In genomic region chr15:78172899-78173817, GRCm38 (mm10) we compare ENCODE assay signal across 9 mouse cellular contexts. TPM values are rescaled to one million over a fixed set of nuclear protein-coding genes. Genes with fewer than 3 reads are reported as not detected.
DNase-seq lines count a peak whose midpoint lies in the region; ATAC-seq and TF ChIP-seq lines count a peak whose summit lies in the region.
"Had no signal": no experiment of that assay in that cellular context is flagged by ENCODE, and none has a peak within 500 bp of the region (broad histone marks: within the 10 kb centered on the region; RNA-seq: fewer than 3 reads in every experiment).

No protein-coding gene starts in this region.

- H3K4me1 ChIP-seq in embryonic fibroblast, embryonic 13.5 days (ENCODE audit: control insufficient read depth, insufficient read depth, low read length) = no peaks in the 10 kb centered on the region; the same call in 1 of the 2 replicates
- peaks cover 14% of the 10 kb centered on the region for H3K4me1 ChIP-seq in kidney, embryonic 16.5 days (ENCODE audit: insufficient read depth, low read length)
- H3K4me1 ChIP-seq in midbrain, embryonic 15.5 days = peaks cover 29% of the 10 kb centered on the region

- no peak; the same call in 1 of the 2 replicates for ATAC-seq in kidney, embryonic 16.5 days (ENCODE audit: low FRiP score, low TSS enrichment)
- no peak for ATAC-seq in midbrain, embryonic 15.5 days (replicated peaks)

- whole genome bisulfite sequencing in kidney, embryonic 16.5 days = 25% methylated on average over 26 of the region's 26 CpGs
- WGBS in midbrain, embryonic 15.5 days = 25% methylated on average over 26 of the region's 26 CpGs

- no peaks in the 10 kb centered on the region for H3K79me2 ChIP-seq in C2C12 (ENCODE audit: control insufficient read depth, insufficient read depth)

- DNase-seq in cerebellum, adult 9-10 months = peak; percentile 69
- no peak for DNase-seq in cerebellum, postnatal 4 days (ENCODE audit: low spot score in 2 of 2)
- no peak for DNase-seq in adrenal gland, adult 2 months
- DNase-seq in frontal cortex, adult 2 months (ENCODE audit: extremely low spot score in 1 of 2, low spot score in 1 of 2) = no peak

- no peak for TF ChIP-seq CTCF in C2C12 (IDR thresholded peaks at IDR 0.05; ENCODE audit: control insufficient read depth, insufficient read depth, insufficient read length)
- TF ChIP-seq CTCF in embryonic fibroblast, embryonic 13.5 days (IDR thresholded peaks at IDR 0.05; ENCODE audit: borderline replicate concordance, insufficient read depth, low read length) = no peak

- H3K27me3 ChIP-seq in C2C12 (ENCODE audit: control insufficient read depth, insufficient read depth, insufficient read length) = peaks cover 3% of the 10 kb centered on the region
- no peaks in the 10 kb centered on the region for H3K27me3 ChIP-seq in kidney, embryonic 16.5 days (ENCODE audit: insufficient read depth, low read length)
- H3K27me3 ChIP-seq in midbrain, embryonic 15.5 days (replicated peaks) = no peaks in the 10 kb centered on the region

- no peak for TF ChIP-seq POLR2A in embryonic fibroblast, embryonic 13.5 days (IDR thresholded peaks at IDR 0.05; ENCODE audit: low read depth, low read length)

- H3K4me2 ChIP-seq in kidney, embryonic 16.5 days (replicated peaks; ENCODE audit: low read depth, low read length) = peak overlapping the region; percentile 77
- H3K4me2 ChIP-seq in midbrain, embryonic 15.5 days = peak overlapping the region; percentile 95

- H3K36me3 ChIP-seq in C2C12 (ENCODE audit: control insufficient read depth, insufficient read depth) = no peaks in the 10 kb centered on the region
- no peaks in the 10 kb centered on the region for H3K36me3 ChIP-seq in kidney, embryonic 16.5 days (ENCODE audit: insufficient read depth, low read length)
- H3K36me3 ChIP-seq in midbrain, embryonic 15.5 days (replicated peaks) = no peaks in the 10 kb centered on the region

- H3K9me3 ChIP-seq in kidney, embryonic 16.5 days (ENCODE audit: low read length) = no peaks in the 10 kb centered on the region
- H3K9me3 ChIP-seq in midbrain, embryonic 15.5 days = no peaks in the 10 kb centered on the region

- no peaks in the 10 kb centered on the region for H3K79me3 ChIP-seq in C2C12 (ENCODE audit: low read depth)

- peak overlapping the region; percentile 50 for H3K4me3 ChIP-seq in C2C12 (ENCODE audit: insufficient read depth, poor library complexity, severe bottlenecking)
- H3K4me3 ChIP-seq in embryonic fibroblast, embryonic 13.5 days (ENCODE audit: insufficient read depth, low read length) = peak overlapping the region; percentile 76
- H3K4me3 ChIP-seq in kidney, embryonic 16.5 days (ENCODE audit: low read length) = peak overlapping the region; percentile 70
- H3K4me3 ChIP-seq in midbrain, embryonic 15.5 days = peak overlapping the region; percentile 63

- H3K9ac ChIP-seq in kidney, embryonic 16.5 days (replicated peaks; ENCODE audit: low read length) = peak overlapping the region; percentile 72
- H3K9ac ChIP-seq in midbrain, embryonic 15.5 days = peak overlapping the region; percentile 66

- H3K27ac ChIP-seq in embryonic fibroblast, embryonic 13.5 days (ENCODE audit: insufficient read depth, low read length) = no peak overlapping the region
- no peak overlapping the region; the same call in 1 of the 2 replicates for H3K27ac ChIP-seq in kidney, embryonic 16.5 days (ENCODE audit: low read length)
- H3K27ac ChIP-seq in midbrain, embryonic 15.5 days = peak overlapping the region; percentile 65

- H3ac ChIP-seq in C2C12 (ENCODE audit: control insufficient read depth, insufficient read length, low read depth) = peak overlapping the region; percentile 83

TF ChIP-seq in C2C12, 6 proteins besides CTCF, POLR2A, EP300 and RAD21:
- no peak for TF ChIP-seq USF1 (IDR thresholded peaks at IDR 0.05; ENCODE audit: low read depth)
- no peak for TF ChIP-seq FOSL1 (IDR thresholded peaks at IDR 0.05; ENCODE audit: insufficient read depth, low read length, poor library complexity, severe bottlenecking)
- TF ChIP-seq MYOD1 (IDR thresholded peaks at IDR 0.05; ENCODE audit: control insufficient read depth, insufficient read length, low read depth) = no peak
- TF ChIP-seq MAX (IDR thresholded peaks at IDR 0.05) = no peak
- no peak for TF ChIP-seq MYOG (IDR thresholded peaks at IDR 0.05; ENCODE audit: control insufficient read depth, extremely low read depth, insufficient read length)
- TF ChIP-seq CEBPB (IDR thresholded peaks at IDR 0.05; ENCODE audit: low read depth) = no peak
TF ChIP-seq in C2C12: peak in this region for 0.

RNA-seq across cellular contexts. Expression of gene Ift27, which starts 0.7 kb away (rescaled TPM):
- polyA plus RNA-seq in C2C12 (2012; fragmentation: generic; extraction: Trizol) = 34.5 TPM
- polyA plus RNA-seq in embryonic fibroblast, embryonic 13.5 days (2011; ENCODE audit: insufficient read length, low read depth, missing spikeins) = 35.1 and 35.9 TPM in 2 replicates
- polyA plus RNA-seq in kidney, embryonic 16.5 days (2015; fragmentation: Nextera tagmentation; extraction: Ambion mirVana) = 83.7 and 91.0 TPM in 2 replicates
- 100 and 106 TPM in 2 replicates for polyA plus RNA-seq in midbrain, embryonic 15.5 days (2015; fragmentation: Nextera tagmentation; extraction: Ambion mirVana)
- total RNA-seq in adrenal gland, adult 2 months (2021) = 10 to 100 TPM; 10.4 to 16.4 TPM
- polyA plus RNA-seq in adrenal gland, adult 2 months (2012; rRNA removed) = 50.0 and 65.5 TPM in 2 replicates
- polyA plus RNA-seq in frontal cortex, adult 2 months (2012; rRNA removed) = 30.2 and 35.4 TPM in 2 replicates

RNA-seq across cellular contexts. Expression of gene Pvalb, which starts 33.0 kb away (rescaled TPM):
- polyA plus RNA-seq in C2C12 (2012; fragmentation: generic; extraction: Trizol) = 0.06 TPM
- polyA plus RNA-seq in embryonic fibroblast, embryonic 13.5 days (2011; ENCODE audit: insufficient read length, low read depth, missing spikeins) = not detected in 2 replicates
- 0.44 TPM in 1 of 2 replicates, not detected in the other for polyA plus RNA-seq in kidney, embryonic 16.5 days (2015; fragmentation: Nextera tagmentation; extraction: Ambion mirVana)
- 1.7 and 3.0 TPM in 2 replicates for polyA plus RNA-seq in midbrain, embryonic 15.5 days (2015; fragmentation: Nextera tagmentation; extraction: Ambion mirVana)
- not detected for total RNA-seq in adrenal gland, adult 2 months (2021)
- not detected in 2 replicates for polyA plus RNA-seq in adrenal gland, adult 2 months (2012; rRNA removed)
- 36.5 and 62.8 TPM in 2 replicates for polyA plus RNA-seq in frontal cortex, adult 2 months (2012; rRNA removed)

RNA-seq across cellular contexts. Expression of gene Cacng2, which starts 53.3 kb away (rescaled TPM):
- polyA plus RNA-seq in C2C12 (2012; fragmentation: generic; extraction: Trizol) = 0.02 TPM
- polyA plus RNA-seq in embryonic fibroblast, embryonic 13.5 days (2011; ENCODE audit: insufficient read length, low read depth, missing spikeins) = not detected in 2 replicates
- not detected in 2 replicates for polyA plus RNA-seq in kidney, embryonic 16.5 days (2015; fragmentation: Nextera tagmentation; extraction: Ambion mirVana)
- polyA plus RNA-seq in midbrain, embryonic 15.5 days (2015; fragmentation: Nextera tagmentation; extraction: Ambion mirVana) = 14.4 and 15.3 TPM in 2 replicates
- under 1 TPM; 0.32 to 0.45 TPM for total RNA-seq in adrenal gland, adult 2 months (2021)
- 0.19 and 0.36 TPM in 2 replicates for polyA plus RNA-seq in adrenal gland, adult 2 months (2012; rRNA removed)
- 20.4 and 23.8 TPM in 2 replicates for polyA plus RNA-seq in frontal cortex, adult 2 months (2012; rRNA removed)
- total RNA-seq: heart, postnatal 36 days had no signal

Comparison
In these comparisons a context has a peak if more than half of its experiments do, and no peak if none do; other contexts are left out.
1. RNA of gene Cacng2, which starts 53.3 kb away (polyA plus RNA-seq): 20.4 to 23.8 TPM in frontal cortex, adult 2 months and 14.4 to 15.3 TPM in midbrain, embryonic 15.5 days; 0.19 to 0.36 TPM in adrenal gland, adult 2 months, 0.02 TPM in C2C12 (single experiment), not detected in kidney, embryonic 16.5 days and not detected in embryonic fibroblast, embryonic 13.5 days; every median in the first group is over 10 times any median in the second.
2. Peak in every context shown above with its lines, with median percentiles within 50 percentile points of each other: H3K4me3 ChIP-seq.